Mouse (Mus musculus) MEL (cell line): ENCODE results near the gene Fars2. TPM values are rescaled to one million over a fixed set of nuclear protein-coding genes. Genes with fewer than 3 reads are reported as not detected.
"Not testable (repeated sequence)": the region's sequence is repeated elsewhere in the genome, so short reads cannot be mapped to it uniquely, and the experiment has no call there.

Experiments
- DNase-seq: peaks from one replicate; pipeline ENCODE4 v3.0.0; 2011; ENCODE audit warnings: low read depth, low spot score
- H3K27ac ChIP-seq: 2 replicates; pipeline ENCODE4 v1.5.1; 2012; ENCODE audit warnings: low read depth, mild to moderate bottlenecking, control low read depth, low read length, moderate library complexity; ENCODE audit not compliant: control insufficient read depth
- H3K27me3 ChIP-seq, 2 experiments: fragments of 150-350 bp in 1 of 2; sonication (generic) in 1 of 2; 2 replicates each; pipeline ENCODE4 v1.6.1; 2012; ENCODE audit warnings: low read length in 2 of 2, mild to moderate bottlenecking in 2 of 2, improper control_type of control experiment in 1 of 2, moderate library complexity in 1 of 2; ENCODE audit not compliant: insufficient read depth in 2 of 2, control insufficient read depth in 1 of 2
- H3K36me3 ChIP-seq, 2 experiments: 2 replicates each; pipeline ENCODE4 v1.6.1; 2012 to 2014; ENCODE audit warnings: low read length in 2 of 2, improper control_type of control experiment in 1 of 2, inconsistent platforms in 1 of 2, mild to moderate bottlenecking in 1 of 2; ENCODE audit not compliant: insufficient read depth in 2 of 2, control insufficient read depth in 1 of 2
- H3K4me1 ChIP-seq, 2 experiments: fragments of 150-350 bp in 1 of 2; sonication (generic) in 1 of 2; 2 replicates each; pipeline ENCODE4 v1.6.1; 2012; ENCODE audit warnings: low read length in 2 of 2, improper control_type of control experiment in 1 of 2, mild to moderate bottlenecking in 1 of 2; ENCODE audit not compliant: insufficient read depth in 2 of 2, control insufficient read depth in 1 of 2
- H3K4me3 ChIP-seq, 2 experiments: fragments of 150-350 bp in 1 of 2; sonication (generic) in 1 of 2; 2 replicates each; pipeline ENCODE4 v1.5.1; 2012; ENCODE audit warnings: low read depth in 2 of 2, low read length in 2 of 2, mild to moderate bottlenecking in 2 of 2, moderate library complexity in 2 of 2, control low read depth in 1 of 2, improper control_type of control experiment in 1 of 2; ENCODE audit not compliant: control insufficient read depth in 1 of 2, insufficient read depth in 1 of 2
- H3K79me2 ChIP-seq: 2 replicates; pipeline ENCODE4 v1.6.1; 2012; ENCODE audit warnings: mild to moderate bottlenecking, low read length, moderate library complexity; ENCODE audit not compliant: control insufficient read depth, poor library complexity, insufficient read depth
- H3K9ac ChIP-seq: 2 replicates; pipeline ENCODE4 v1.6.1; 2012; ENCODE audit warnings: low read depth, mild to moderate bottlenecking, control low read depth, low read length, moderate library complexity; ENCODE audit not compliant: control insufficient read depth, poor library complexity, severe bottlenecking
- H3K9me3 ChIP-seq: fragments of 150-350 bp; sonication (generic); replicated peaks from 2 replicates; pipeline ENCODE4 v1.6.1; 2012; ENCODE audit warnings: mild to moderate bottlenecking, low read length, improper control_type of control experiment, moderate library complexity; ENCODE audit not compliant: insufficient read depth
- CTCF ChIP-seq, 3 experiments: IDR thresholded peaks in 2 of 3; conservative IDR thresholded peaks in 1 of 3; 2 replicates each; pipeline ENCODE4 v1.5.1; 2011 to 2012; ENCODE audit warnings: low read length in 3 of 3, low read depth in 2 of 3, mild to moderate bottlenecking in 2 of 3, improper control_type of control experiment in 1 of 3, inconsistent platforms in 1 of 3, mixed read lengths in 1 of 3, moderate library complexity in 1 of 3; ENCODE audit not compliant: control insufficient read depth in 1 of 3, insufficient read depth in 1 of 3, poor library complexity in 1 of 3, severe bottlenecking in 1 of 3
- E2F4 ChIP-seq: IDR thresholded peaks from 2 replicates; pipeline ENCODE4 v1.6.1; 2011; ENCODE audit warnings: low read depth, low read length, improper control_type of control experiment, borderline replicate concordance
- JUND ChIP-seq: IDR thresholded peaks from 2 replicates; pipeline ENCODE4 v1.6.1; 2011; ENCODE audit warnings: low read depth, mild to moderate bottlenecking, improper control_type of control experiment, low read length
- MXI1 ChIP-seq: IDR thresholded peaks from 2 replicates; pipeline ENCODE4 v1.6.1; 2011; ENCODE audit warnings: mild to moderate bottlenecking, low read depth, low read length, improper control_type of control experiment
- MYB ChIP-seq: IDR thresholded peaks from 2 replicates; pipeline ENCODE4 v1.6.1; 2011; ENCODE audit warnings: mild to moderate bottlenecking, low read depth, low read length, improper control_type of control experiment
- SMC3 ChIP-seq: IDR thresholded peaks from 2 replicates; pipeline ENCODE4 v1.6.1; 2011; ENCODE audit warnings: low read depth, low read length, improper control_type of control experiment
- USF1 ChIP-seq: IDR thresholded peaks from 2 replicates; pipeline ENCODE4 v1.6.1; 2014; ENCODE audit warnings: low read depth, mild to moderate bottlenecking, inconsistent platforms, low read length, improper control_type of control experiment, moderate library complexity
- USF2 ChIP-seq, 2 experiments: IDR thresholded peaks; 2 replicates each; pipeline ENCODE4 v1.6.1; 2011 to 2012; ENCODE audit warnings: improper control_type of control experiment in 2 of 2, low read length in 2 of 2, borderline replicate concordance in 1 of 2, inconsistent platforms in 1 of 2, low read depth in 1 of 2, mild to moderate bottlenecking in 1 of 2; ENCODE audit not compliant: insufficient read depth in 1 of 2
- ZMIZ1 ChIP-seq: IDR thresholded peaks from 2 replicates; pipeline ENCODE4 v1.6.1; 2012; ENCODE audit warnings: low read depth, mild to moderate bottlenecking, inconsistent platforms, low read length, improper control_type of control experiment, moderate library complexity
- polyA plus RNA-seq, 2 experiments: library from polyadenylated mRNA; stranded (reverse) in 1 of 2; unstranded in 1 of 2; fragments of >175 nt in 1 of 2; fragments of >200 nt in 1 of 2; gene quantifications; 2 replicates each; pipeline versions ENCODE4 v1.2.1 to v1.2.4; 2012; ENCODE audit warnings: low replicate concordance in 2 of 2, low read depth in 1 of 2; ENCODE audit not compliant: insufficient read length in 2 of 2, insufficient read depth in 1 of 2, missing spikeins in 1 of 2
- total RNA-seq: library from RNA; depleted of rRNA; stranded (reverse); fragments of 300-350 nt; gene quantifications from 2 replicates; pipeline ENCODE4 v1.2.3, GENCODE M21; 2012

Fars2 gene
- total and polyA plus RNA-seq, 3 experiments = 32.6 to 39.2 TPM; not detected in 1

DNA sequence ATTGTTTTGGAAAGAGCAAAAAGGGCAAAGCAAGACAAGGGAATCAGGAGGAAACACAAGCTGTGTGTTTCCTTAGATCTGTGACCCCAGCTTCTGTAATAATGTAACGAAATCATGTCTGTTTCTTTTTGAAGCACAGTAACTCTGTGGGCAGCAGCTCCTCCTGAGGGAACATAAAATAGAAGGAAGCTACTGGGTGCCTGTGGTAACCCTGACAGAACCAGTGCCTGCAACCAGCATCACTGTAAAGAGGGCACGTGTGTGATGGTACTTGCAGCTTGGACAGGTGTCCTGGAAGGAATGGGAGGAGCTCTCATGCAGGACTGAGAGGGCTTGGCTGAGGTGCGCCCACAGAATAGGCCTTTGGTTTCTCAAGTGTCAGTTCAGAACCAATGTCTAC lies 305.2 kb downstream of the Fars2 start:
- H3K9ac ChIP-seq = no peak overlapping the region

DNA sequence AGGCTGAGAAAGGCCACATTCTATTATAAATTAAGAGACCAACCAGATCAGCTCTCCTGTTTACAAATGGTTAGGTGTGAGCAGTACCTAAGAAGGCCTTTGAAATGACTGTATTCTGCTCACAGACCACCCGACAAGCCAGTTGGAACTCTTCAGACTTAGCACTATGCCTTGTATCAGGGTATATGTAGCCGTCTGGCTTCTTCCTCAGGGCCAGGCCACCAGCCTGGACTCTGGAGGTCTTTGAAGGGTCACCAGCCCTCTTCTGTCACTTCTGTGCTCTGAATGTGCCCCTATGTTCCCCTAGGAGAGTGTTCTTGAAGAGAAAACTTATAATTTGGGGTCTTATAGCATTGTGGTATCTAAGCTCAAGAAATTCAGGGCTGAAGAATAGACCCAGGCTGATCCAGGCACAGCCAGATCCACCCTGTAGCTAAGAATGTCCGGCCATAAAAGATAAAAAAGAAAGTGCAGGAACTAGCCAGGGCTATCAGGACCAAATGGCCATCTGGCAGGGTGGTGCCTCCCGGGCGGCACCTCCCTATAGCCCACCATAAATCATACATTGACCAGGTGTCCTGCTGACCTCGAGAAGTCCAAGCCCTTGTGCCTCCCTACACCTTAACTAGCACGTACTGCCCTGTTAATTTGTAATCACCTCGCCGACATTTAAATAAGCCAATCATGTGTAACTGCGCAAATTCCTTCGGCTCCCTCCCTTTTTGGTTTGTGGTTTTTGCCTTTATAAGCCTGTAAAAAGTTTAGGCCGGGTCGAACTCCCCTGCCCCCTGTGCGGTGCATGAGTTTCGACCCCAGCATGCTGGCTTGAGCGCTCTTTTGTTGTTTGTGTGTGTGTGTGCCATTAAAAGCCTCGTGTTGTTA lies 308.9 kb downstream of the Fars2 start:
- H3K4me3 ChIP-seq, H3K9me3 ChIP-seq, H3K79me2 ChIP-seq, DNase-seq, H3K27me3 ChIP-seq, H3K9ac ChIP-seq, H3K27ac ChIP-seq, H3K4me1 ChIP-seq, H3K36me3 ChIP-seq: not testable (repeated sequence)

More for the DNA sequence above, 305.2 kb downstream of the Fars2 start:
- no peaks in the 10 kb centered on the region for H3K9me3 ChIP-seq
- H3K79me2 ChIP-seq = no peaks in the 10 kb centered on the region
- no peaks in the 10 kb centered on the region for H3K27me3 ChIP-seq
- no peak overlapping the region for H3K27ac ChIP-seq
- TF ChIP-seq MXI1 = no peak
- no peak for TF ChIP-seq ZMIZ1
- TF ChIP-seq CTCF (IDR thresholded peaks at IDR 0.05 in 2 of 3, conservative IDR thresholded peaks at IDR 0.05 in 1 of 3; ENCODE audit: control insufficient read depth in 1 of 3, insufficient read depth in 1 of 3, low read depth in 2 of 3, low read length in 3 of 3, poor library complexity in 1 of 3, severe bottlenecking in 1 of 3) = no peak
- no peak for TF ChIP-seq MYB
- TF ChIP-seq USF1 = no peak
- no peak for TF ChIP-seq SMC3
- no peak for TF ChIP-seq JUND
- no peak for TF ChIP-seq E2F4
- TF ChIP-seq USF2 (IDR thresholded peaks at IDR 0.05; ENCODE audit: borderline replicate concordance in 1 of 2, insufficient read depth in 1 of 2, low read depth in 1 of 2, low read length in 2 of 2) = no peak
- DNase-seq = no peak
- no peaks in the 10 kb centered on the region for H3K36me3 ChIP-seq
- no peak overlapping the region for H3K4me3 ChIP-seq
- H3K4me1 ChIP-seq = peaks cover 0 to 4% of the 10 kb centered on the region in 2 experiments; a peak in 1 of 4 replicates

DNA sequence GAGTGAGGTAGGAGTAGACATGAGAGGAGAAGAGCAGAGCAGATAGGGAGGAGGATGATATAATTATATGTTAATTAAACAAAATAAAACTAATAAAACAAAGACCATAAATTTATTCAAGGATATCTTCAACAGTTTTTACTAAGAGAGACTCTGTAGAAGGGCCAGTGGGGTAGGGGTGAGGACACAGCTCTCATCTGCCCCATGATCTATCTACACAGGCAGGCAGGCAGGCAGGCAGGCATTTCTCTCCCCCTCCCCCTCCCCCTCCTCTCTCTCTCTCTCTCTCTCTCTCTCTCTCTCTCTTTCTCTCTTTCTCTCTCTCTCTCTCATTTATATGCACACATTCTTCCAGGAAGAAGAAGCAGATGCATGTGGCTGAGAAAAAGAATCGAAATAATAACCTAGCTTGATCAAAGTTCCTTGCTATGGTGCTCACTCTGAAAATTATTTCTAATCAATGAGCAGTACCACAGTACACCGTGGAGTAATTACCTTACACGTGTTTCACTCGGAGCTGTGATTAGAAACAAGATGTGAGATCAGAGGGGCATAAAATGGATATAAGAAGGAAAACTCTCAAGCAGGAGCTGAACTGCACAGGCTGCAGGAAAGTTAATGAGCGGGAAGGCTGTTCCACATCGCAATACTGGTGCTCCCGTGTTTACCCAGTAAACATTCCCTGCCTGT lies 312.4 kb downstream of the Fars2 start:
- Histone ChIP-seq H3K27ac (no peak overlapping the region), H3K4me3 (no peak overlapping the region)
- no peak for TF ChIP-seq ZMIZ1
- TF ChIP-seq, all 39 proteins: peak for 0
- Histone ChIP-seq H3K9ac (no peak overlapping the region), H3K27me3 (no peaks in the 10 kb centered on the region), H3K9me3 (no peaks in the 10 kb centered on the region), H3K79me2 (no peaks in the 10 kb centered on the region), H3K36me3 (no peaks in the 10 kb centered on the region), H3K4me1 (no peaks in the 10 kb centered on the region)
- no peak for DNase-seq
